Mouse (Mus musculus) C2C12 (cell line): ENCODE results near the gene Mylk2.

Experiments used
- CEBPB ChIP-seq: IDR thresholded peaks from one replicate; pipeline ENCODE4 v1.6.1; 2011; ENCODE audit warnings: low read depth, mild to moderate bottlenecking, control low read depth, moderate library complexity
- CTCF ChIP-seq: IDR thresholded peaks from one replicate; pipeline ENCODE4 v1.5.1; 2011; ENCODE audit not compliant: control insufficient read depth, insufficient read depth, insufficient read length
- FOSL1 ChIP-seq: IDR thresholded peaks from one replicate; pipeline ENCODE4 v1.8.0; 2011; ENCODE audit warnings: mild to moderate bottlenecking, low read length; ENCODE audit not compliant: poor library complexity, insufficient read depth, severe bottlenecking
- MAX ChIP-seq: IDR thresholded peaks from one replicate; pipeline ENCODE4 v1.6.1; 2011; ENCODE audit warnings: mild to moderate bottlenecking, control low read depth
- MYOD1 ChIP-seq: IDR thresholded peaks from one replicate; pipeline ENCODE4 v1.6.1; 2011; ENCODE audit warnings: low read depth; ENCODE audit not compliant: control insufficient read depth, insufficient read length
- MYOG ChIP-seq: IDR thresholded peaks from one replicate; pipeline ENCODE4 v1.6.1; 2011; ENCODE audit not compliant: control insufficient read depth, insufficient read length; ENCODE audit errors: extremely low read depth
- USF1 ChIP-seq: IDR thresholded peaks from one replicate; pipeline ENCODE4 v1.6.1; 2011; ENCODE audit warnings: low read depth, mild to moderate bottlenecking, control low read depth, moderate library complexity

- TF ChIP-seq CTCF (peak; percentile 75), MAX (no peak), USF1 (no peak), CEBPB (peak; percentile 93), MYOG (no peak), FOSL1 (no peak), MYOD1 (no peak)
Measured at GRCm38 (mm10) chr2:152933614-152934013, 22.5 kb downstream of the Mylk2 start.
